Mouse (Mus musculus) layer of hippocampus, adult 2 months (tissue): ENCODE measurements around the gene Cux2. TPM values are rescaled to one million over a fixed set of nuclear protein-coding genes. Genes with fewer than 3 reads are reported as not detected.
"Not testable (repeated sequence)": the region's sequence is repeated elsewhere in the genome, so short reads cannot be mapped to it uniquely, and the experiment has no call there.

Experiments
- DNase-seq, 2 experiments: peaks; one replicate each; pipeline ENCODE4 v3.0.0; 2022; ENCODE audit warnings: low spot score in 2 of 2
- H3K27ac ChIP-seq: fragments of 200-600 bp; 2 replicates; pipeline ENCODE4 v1.8.1; 2022
- H3K4me3 ChIP-seq: fragments of 200-600 bp; 2 replicates; pipeline ENCODE4 v1.8.1; 2022; ENCODE audit warnings: mild to moderate bottlenecking
- CTCF ChIP-seq: fragments of 200-600 bp; conservative IDR thresholded peaks from 2 replicates; pipeline ENCODE4 v1.8.1; 2022; ENCODE audit warnings: antibody characterized with exemption, mild to moderate bottlenecking, moderate library complexity
- total RNA-seq, 2 experiments: library from RNA; stranded (reverse); gene quantifications; 2 replicates each; pipeline ENCODE4 v1.2.3; 2021

The Cux2 gene
- total RNA-seq, 2 experiments from 2014 or later: 30.0 to 30.9 TPM

DNA sequence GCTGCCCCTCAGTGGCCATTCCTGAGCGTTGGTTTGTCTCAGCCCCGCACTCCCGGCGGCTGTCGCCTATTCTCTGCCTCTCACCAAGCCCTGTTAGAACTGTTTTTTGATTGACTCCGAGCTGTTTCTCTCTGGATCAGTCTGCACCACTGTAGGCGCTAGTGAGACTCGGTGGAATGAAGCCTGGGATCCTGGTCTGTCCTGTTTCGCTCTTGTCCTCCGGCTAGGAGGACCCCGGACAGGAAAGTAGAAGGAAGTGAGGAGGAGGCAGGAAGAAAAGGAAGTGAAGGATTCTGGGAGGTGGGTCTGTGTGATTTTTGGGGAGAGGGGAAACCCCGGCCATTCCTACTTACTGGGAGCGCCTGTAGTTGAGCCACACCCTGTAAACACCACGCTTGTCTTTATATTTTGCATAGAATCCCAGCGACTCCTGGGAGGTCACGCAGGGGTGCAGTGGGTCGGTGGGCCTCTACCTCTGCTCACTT, 201.8 kb downstream of the Cux2 start:
- peak; percentile 67 for TF ChIP-seq CTCF
- peak in 1 of 2 experiments; percentile 51 for DNase-seq
- peak overlapping the region; percentile 65; the same call in 1 of the 2 replicates for H3K27ac ChIP-seq
- H3K4me3 ChIP-seq: peak overlapping the region; percentile 80

DNA sequence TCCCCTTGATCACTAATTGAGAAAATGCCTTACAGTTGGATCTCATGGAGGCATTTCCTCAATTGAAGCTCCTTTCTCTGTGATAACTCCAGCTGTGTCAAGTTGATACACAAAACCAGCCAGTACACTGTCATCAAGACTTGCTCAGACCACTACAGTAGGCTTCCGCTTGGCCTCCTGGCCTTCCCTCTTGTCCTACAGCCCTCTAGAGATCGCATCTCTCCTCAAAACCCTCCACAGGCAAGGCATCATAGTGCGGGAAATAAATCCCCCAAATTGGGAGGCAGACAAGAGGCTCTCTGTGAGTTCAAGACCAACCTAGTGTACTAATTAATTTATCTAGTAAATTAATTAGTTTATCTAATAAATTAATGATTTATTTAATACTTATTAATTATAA, 202.6 kb downstream of the Cux2 start:
- not testable (repeated sequence) for H3K27ac ChIP-seq, H3K4me3 ChIP-seq, DNase-seq

DNA sequence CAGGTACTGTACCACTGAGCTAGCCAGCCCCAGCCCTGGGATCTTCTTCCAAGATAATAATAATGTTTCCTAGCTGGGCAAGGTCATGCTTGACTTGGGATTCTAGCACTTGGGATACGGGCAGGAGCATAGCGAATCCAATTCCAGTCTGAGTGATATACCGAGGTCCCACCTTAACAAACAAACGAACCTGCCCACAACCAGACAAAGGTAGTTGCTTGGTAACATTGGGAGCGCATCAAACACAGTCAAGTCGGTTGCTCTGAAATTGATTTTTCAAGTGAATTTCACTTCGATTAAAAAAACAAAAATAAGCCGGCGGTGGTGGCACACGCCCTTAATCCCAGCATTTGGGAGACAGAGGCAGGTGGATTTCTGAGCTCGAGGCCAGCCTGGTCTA, 203.6 kb downstream of the Cux2 start:
- Histone ChIP-seq H3K27ac (no peak overlapping the region), H3K4me3 (no peak overlapping the region)
- TF ChIP-seq CTCF: no peak
- no peak for DNase-seq

DNA sequence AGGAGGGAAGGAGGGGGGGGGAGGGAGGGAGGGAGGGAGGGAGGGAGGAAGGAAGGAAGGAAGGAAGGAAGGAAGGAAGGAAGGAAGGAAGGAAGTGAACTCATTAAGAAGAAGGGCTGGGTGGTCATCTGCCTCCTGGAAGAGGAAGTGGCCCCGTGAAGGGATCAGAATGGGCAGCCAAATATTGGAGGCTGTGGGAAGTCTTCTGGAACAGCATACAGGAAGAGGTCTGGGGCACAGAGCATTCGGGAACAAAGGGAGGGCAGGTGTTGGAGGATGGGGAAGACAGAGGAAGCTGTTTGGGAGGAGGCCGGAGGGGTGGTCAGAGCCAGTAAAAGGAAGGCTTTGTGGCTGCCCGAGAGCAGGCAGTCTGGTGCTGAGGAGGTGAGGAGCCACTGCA, 204.5 kb downstream of the Cux2 start:
- no peak for DNase-seq
- TF ChIP-seq CTCF: no peak
- Histone ChIP-seq H3K27ac (no peak overlapping the region), H3K4me3 (no peak overlapping the region)

DNA sequence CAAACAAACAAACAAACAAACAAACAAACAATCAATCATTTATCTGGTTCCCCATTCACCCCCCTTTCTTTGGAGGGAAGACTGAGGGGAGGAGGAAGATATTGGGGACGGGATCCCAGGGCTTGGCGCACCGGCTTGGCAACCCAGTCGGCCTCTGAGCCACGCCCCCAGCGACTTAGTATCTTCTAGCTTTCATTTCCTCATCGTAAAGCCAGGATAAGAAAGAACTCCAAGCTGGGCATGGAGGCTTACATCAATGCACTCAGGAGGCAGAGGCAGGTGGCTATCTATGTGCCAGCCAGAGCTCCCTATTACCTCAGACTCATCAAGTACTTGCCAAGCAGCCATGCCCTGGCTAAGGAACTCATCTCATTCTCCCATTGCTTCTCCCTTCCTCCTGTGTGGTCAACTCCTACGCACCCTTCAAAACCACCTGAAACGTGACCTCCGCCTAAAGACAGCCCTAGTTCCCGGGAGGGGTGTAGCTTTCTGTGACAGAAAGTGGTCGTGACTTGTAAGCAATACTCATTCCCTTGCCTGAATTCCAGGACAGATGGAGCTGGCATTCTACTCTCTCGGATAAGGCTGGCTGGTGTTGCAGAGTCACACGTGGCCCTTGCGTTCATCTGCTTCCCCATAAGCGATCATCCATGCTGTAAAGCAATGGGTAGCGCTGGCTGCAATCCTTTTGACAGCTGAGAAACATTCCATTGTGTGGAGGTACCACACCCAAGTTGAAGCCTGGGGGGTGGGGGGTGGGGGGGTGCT, 206.6 kb downstream of the Cux2 start:
- Histone ChIP-seq H3K4me3 (peak overlapping the region; percentile 68), H3K27ac (no peak overlapping the region)
- no peak for TF ChIP-seq CTCF
- DNase-seq: no peak

DNA sequence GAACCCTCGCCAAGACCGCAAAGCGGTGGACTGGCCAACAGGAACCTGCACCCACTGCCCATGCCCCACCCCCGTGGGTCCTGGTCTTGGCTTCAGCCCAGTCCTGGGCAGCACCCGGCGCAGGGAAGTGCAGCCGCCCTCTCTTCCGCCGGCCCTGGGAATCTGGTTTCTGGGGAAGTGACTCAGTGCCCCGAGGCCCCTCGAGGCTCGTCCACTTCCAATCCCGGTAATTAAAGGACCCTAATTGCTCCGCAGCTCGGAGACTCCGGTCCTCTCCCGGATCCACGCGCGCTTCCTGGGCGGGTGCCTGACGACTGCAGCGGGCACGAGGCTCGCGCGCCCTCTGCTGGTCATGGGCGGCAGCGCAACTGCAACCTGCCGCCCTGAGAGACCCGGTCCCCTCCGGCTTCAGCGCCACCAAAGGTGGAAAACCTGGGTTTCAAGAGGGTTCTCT, 207.2 kb downstream of the Cux2 start:
- Histone ChIP-seq H3K27ac (peak overlapping the region; percentile 81), H3K4me3 (peak overlapping the region; percentile 68)
- peak; percentile 100 for TF ChIP-seq CTCF
- DNase-seq: peak; percentile 72 to 88

DNA sequence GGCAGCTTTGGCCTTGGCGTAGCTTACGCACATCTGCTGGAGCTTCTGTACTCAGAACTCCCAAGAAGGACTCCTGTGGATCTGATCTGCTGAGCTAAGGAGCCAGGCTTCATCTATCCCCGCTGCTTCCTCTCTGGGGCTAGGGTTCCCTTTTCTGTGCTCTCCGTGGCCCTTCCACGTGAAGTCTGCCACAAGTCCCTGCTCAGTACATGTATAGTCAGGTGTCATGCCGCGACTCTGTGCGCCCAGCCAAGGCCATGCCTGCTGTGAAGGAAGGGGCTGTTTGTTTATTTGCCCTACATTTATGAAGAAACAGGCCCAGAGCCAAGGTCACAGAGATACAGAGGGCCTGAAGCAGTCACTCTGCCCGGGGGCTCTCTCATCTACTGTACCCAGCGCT, 207.9 kb downstream of the Cux2 start:
- peak overlapping the region; percentile 81; the same call in 1 of the 2 replicates for H3K27ac ChIP-seq
- TF ChIP-seq CTCF: no peak
- H3K4me3 ChIP-seq: no peak overlapping the region
- no peak for DNase-seq

DNA sequence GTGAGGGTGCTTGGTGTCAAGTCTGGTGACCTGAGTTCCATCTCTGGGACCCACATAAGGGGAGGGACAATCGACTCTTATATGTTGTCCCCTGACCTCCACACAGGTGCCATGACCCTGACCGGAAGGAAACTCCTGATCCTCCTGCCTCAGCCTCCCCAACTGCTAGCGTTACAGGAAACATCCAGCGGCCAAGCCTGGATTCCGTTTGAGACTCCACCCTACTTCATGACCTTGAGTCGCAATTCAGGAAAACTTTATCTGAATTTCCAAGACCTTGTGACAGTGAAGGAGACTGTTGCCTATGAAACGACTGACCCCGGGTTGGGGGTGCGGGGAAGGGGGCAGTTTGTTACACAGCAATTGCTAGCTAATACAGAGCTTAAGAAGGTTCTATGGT, 208.4 kb downstream of the Cux2 start:
- H3K4me3 ChIP-seq: no peak overlapping the region
- no peak for DNase-seq
- H3K27ac ChIP-seq: no peak overlapping the region
- TF ChIP-seq CTCF: no peak

DNA sequence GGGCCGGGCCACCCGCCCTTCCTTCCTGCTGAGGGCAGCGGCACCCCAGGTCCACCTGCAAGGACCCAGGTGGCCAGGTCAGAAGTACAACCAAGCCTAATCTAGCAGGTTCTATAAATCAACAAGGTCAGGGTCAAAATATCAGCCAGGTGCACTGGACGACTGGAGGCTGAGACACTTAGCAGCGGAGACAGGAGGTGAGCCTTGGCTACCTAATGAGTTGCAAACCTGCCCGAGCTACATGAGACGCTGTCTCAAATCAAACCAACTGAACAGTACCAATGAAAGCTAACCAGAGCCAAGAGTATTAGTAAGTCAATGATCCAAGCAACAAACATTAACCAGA, 210.8 kb downstream of the Cux2 start:
- TF ChIP-seq CTCF: no peak
- Histone ChIP-seq H3K4me3 (no peak overlapping the region; the same call in 1 of the 2 replicates), H3K27ac (peak overlapping the region; percentile 86)
- no peak for DNase-seq

DNA sequence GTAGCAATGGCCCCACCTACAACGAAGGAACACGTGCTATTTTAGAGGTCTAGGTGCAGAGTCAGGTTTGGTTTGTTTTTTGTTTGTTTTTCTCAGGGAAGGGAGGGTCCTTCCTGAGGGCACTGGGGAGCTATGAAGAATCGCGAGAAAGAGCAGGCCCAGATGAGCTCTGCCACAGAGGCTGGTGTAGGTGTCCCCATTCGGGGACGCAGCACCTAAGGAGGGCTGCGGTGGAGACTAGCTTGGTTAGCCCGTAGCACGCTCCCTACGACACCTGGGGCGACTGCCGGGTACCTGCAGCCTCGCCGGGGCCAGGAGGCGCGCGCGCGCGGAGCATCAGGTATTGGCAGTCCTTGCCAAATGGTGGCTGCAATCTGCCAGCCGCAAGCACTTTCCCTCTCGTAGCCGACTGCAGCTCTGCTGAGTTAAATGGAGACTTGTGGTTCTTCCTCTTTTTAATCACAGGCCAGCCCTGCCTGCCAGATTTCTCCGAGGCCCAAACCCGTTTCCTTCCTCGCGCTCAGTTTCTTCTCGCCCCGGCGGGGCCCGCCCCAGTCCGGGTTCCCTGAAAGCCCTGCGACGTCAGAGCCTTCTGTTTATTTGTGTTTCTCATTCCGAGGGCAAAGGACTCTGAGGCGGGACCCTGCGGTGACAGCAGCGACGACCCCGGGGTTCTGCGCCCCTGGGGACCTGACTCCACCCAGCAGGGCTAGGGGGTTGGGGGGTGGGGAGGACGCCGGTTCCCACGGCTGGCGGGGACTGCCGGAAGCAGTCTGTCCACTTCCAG, 211.4 kb downstream of the Cux2 start:
- TF ChIP-seq CTCF: no peak
- Histone ChIP-seq H3K27ac (peak overlapping the region; percentile 86), H3K4me3 (peak overlapping the region; percentile 87)
- DNase-seq: peak in 1 of 2 experiments; percentile 37

DNA sequence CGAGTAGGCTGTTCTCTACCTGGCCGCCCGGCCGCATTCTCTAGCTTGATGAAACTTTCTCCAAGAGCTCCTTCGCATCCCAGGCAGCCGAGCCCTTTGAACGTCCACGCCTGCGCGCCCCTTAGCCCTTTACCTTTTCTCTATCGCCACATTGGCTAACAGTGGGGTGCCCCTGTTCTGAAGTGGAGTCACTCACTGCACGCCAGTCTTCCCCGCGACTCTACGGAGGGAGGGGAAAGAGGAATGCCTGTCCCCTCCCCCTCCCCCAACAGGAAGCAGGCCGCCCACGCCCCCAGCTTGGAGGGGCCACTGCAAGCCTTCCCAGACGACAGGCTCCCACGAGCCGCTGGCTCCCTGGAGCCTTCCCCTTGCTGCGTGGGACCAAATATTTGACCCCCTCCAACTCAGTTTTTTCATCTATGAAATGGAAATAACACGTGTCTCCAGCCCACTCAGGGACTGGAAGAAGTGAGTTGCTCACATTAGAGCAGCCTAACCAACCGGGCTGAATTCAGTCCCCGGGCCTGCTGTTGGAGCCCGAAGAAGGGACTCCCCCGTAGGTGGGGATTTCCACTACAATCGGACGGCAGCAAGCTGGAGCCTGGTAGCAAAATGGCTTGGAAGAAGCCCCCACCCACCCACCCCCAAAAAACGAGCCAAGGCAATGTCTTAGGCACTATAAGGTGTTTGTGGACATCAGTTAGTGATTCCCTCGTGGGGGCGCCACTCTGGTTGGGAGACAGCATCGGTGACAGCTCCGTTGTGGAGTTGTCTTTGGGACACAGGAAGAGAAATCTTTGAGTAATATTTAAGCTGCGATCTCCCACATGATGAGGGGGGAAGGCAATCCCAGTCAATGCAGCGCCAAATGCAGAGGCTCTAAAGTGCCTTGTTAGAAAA, 212.2 kb downstream of the Cux2 start, which contains the start of gene Sh2b3:
Gene Sh2b3 (minus strand): TSS at position 206 of the 900 bp plus-strand sequence.
- H3K4me3 ChIP-seq: peak within 1 kb of the TSS; percentile 87
- DNase-seq: no peak
- peak; percentile 14; the same call in 1 of the 2 replicates for TF ChIP-seq CTCF
- H3K27ac ChIP-seq: peak within 1 kb of the TSS; percentile 98

DNA sequence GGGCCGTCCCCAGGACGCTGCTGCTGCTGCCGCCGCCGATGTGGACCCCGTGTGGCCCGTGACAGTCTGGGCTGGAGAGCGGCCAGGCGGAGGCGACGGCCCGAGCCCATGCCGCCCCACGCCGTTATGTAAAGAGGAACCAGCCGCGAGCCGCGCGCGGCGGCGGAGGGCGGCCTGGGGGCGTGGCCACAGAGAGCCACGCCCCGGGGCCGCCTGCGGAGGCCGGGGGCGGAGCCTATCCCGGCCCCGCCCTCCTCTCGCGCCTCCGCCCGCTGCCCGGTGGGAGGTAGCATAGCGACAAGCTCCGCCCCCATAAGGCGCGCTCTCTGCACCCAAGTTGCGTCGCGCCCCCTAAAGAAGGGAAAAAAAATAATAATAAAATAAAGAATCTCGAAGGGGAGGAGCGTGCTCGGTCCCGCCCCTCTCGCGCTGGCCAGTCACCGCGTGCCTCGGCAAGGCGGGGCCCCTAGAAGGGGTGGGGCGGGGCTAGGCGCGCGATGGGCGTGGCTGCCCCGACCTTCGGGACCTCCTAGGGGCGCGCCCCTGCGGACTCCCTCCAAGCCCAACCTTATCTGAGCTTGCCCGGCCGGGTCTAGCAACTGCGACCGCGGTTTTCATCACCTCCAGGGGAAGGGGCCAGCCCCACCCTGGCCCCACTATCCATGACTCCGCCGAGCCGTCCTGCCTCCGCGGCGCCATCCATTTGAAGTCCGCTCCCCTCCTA, 213.0 kb downstream of the Cux2 start:
- Histone ChIP-seq H3K4me3 (peak overlapping the region; percentile 87), H3K27ac (peak overlapping the region; percentile 98)
- DNase-seq: peak; percentile 73 to 74
- TF ChIP-seq CTCF: peak; percentile 22; the same call in 1 of the 2 replicates
